Mouse (Mus musculus) ovary, postnatal 14 days (tissue): ENCODE measurements around the gene Atxn7l3.
"Not testable (repeated sequence)": the region's sequence is repeated elsewhere in the genome, so short reads cannot be mapped to it uniquely, and the experiment has no call there.

ENCODE experiments used
- DNase-seq: peaks from one replicate; pipeline ENCODE4 v3.0.0; 2022; ENCODE audit warnings: low spot score

The Atxn7l3 gene

GRCm38 (mm10) chr11:102294887-102295597 lies 1.4 kb downstream of the Atxn7l3 start:
- DNase-seq: no peak

GRCm38 (mm10) chr11:102294416-102294815 lies 2.0 kb downstream of the Atxn7l3 start:
- DNase-seq: no peak

DNA sequence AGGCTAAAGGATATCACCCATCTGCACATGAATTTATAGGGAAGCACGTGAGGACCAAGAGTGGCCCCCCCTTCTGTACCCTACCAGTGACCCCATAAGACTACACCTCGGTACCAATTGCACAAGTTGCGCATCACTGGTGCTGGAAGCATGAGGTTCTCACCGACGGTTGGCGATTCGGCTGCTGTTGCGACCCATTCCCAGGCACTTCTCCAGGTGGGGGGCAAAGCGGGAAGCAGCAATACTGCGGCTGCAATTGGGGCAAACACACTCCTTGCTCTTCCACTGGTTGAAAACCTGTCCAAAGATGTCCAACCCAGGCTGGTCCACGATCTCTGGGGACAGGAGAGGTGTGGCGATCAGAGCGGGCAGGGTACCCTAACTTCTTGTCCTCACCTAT lies 2.5 kb downstream of the Atxn7l3 start:
- DNase-seq: no peak

DNA sequence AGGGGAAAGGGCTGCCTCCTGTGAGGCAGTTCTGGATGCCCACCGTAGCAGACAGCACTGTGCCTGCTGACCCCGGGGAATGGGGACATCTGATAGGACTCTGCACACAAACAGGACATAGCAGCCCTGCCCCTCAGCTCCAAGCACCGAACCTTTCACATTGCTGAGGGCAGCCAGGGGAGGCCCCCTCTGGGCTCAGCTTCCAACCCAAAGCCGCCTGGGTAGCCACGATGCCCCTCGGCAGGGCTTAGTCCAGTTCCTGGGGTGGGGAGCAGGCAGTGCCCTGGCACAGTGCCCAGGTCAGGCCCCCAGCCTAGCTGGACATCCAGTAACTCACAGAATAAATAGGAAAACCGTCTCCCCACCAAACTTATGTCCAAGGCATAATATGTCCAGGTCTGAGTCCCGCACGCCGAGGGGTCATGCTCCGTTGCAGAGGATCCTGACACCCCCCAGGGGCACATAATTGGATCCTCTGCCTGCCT lies 5.3 kb downstream of the Atxn7l3 start:
- no peak for DNase-seq

DNA sequence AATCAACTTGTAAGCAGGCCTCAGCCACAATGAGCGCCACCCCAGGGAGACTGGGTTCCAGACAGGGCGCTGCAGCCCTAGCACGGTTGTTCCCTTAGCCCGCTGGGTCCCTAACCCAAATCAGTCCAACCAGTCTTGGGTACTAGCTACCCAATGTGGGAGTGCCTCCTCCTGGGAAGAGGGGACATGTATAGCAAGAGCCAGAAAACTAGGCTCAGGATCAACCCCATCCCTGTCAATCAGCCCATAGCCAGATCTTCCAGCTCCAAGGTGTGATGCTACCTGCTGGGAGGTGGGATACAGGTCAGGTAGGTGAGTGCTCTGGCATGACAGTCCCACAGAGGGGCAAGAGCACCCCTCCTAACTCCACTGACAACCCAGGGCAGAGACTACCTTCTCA lies 6.3 kb downstream of the Atxn7l3 start:
- DNase-seq: no peak

DNA sequence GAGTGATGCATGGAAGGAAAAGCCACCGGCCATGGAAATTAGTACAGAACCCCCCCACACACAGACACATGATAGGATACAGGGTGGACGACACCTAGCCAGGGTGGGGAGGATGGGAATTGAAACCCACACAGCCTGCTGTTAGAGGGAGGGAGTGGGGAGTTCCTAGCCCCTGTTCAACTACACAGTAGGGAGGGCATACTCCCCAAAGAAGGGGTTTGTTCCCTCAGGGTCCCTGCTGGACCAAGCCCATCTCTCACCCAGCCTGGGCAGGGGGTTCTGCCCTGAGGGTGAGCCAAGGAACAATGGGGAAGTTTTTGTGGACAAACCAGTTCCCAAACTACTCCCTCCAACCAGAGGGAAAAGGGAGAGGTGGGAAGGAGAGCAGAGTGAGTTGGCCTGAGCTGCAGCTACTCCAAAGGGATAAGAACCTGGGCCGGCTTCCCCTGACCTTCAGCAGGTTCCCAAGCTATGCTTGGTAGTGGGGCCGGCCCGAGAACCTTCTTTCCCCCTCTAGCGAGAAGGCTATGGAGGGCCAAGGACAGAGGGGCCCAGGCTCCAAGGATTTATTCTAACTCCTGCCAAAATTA lies 6.8 kb downstream of the Atxn7l3 start:
- DNase-seq: no peak

- no peak for DNase-seq
Observed at GRCm38 (mm10) chr11:102288913-102289312, 7.5 kb downstream of the Atxn7l3 start.

- DNase-seq: no peak
Observed at GRCm38 (mm10) chr11:102288027-102288804, 8.2 kb downstream of the Atxn7l3 start.

DNA sequence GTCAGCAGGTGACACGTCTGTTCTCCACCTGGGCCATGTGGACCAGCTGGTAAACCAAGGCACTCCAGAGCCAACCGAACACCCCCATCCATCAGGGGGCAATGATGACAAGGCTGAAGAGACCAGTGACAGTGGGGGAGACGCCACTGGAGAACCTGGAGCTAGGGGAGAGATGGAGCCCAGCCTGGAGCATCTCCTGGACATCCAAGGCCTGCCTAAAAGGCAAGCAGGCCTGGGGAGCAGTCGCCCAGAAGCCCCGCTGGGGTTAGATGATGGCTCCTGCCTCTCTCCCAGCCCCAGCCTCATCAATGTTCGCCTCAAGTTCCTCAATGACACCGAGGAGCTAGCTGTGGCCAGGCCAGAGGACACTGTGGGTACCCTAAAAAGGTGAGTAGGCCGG lies 8.9 kb downstream of the Atxn7l3 start:
- no peak for DNase-seq

- no peak for DNase-seq
Observed at GRCm38 (mm10) chr11:102285095-102285834, 11.2 kb downstream of the Atxn7l3 start.

DNA sequence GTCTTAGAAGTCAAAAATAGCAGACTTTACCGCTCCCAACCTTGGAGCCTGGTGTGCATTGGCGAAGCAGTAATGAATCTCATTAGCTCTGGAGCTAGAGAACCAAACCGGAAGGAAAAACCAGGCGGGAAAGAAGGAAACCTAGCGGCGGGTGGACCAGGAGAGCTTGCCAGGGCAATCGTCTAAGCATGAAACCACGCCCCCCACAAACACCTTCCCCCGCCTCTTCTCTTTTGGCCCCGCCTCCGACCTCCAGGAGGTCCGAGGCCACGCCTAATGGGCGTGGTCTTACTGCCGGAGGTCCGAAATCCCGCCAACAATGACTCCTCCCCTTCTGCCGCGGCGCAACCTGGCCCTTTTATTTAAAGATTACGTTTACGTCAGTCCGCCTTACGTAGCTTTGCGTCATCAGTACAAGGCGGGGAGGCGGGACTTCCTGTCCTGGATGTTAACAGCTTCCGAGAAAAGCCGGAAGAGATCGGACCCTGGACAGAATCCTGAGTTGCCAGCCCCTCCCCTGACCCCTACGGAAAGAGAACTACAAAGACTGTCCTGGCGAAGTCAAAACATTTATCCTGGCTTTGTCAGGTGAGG lies 11.8 kb downstream of the Atxn7l3 start, which contains the start of gene Tmub2:
Tmub2 (plus strand) TSS at position 431 of the 594 bp plus-strand sequence.
- DNase-seq: peak; percentile 90

GRCm38 (mm10) chr11:102283922-102284321 lies 12.5 kb downstream of the Atxn7l3 start:
- DNase-seq: no peak

- DNase-seq: not testable (repeated sequence)
Observed at GRCm38 (mm10) chr11:102280267-102280666, 16.2 kb downstream of the Atxn7l3 start.

- no peak for DNase-seq
Observed at GRCm38 (mm10) chr11:102279595-102279994, 16.8 kb downstream of the Atxn7l3 start.

GRCm38 (mm10) chr11:102277754-102278153 lies 18.7 kb downstream of the Atxn7l3 start:
- DNase-seq: no peak

GRCm38 (mm10) chr11:102276411-102276915 lies 20.0 kb downstream of the Atxn7l3 start:
- no peak for DNase-seq

DNA sequence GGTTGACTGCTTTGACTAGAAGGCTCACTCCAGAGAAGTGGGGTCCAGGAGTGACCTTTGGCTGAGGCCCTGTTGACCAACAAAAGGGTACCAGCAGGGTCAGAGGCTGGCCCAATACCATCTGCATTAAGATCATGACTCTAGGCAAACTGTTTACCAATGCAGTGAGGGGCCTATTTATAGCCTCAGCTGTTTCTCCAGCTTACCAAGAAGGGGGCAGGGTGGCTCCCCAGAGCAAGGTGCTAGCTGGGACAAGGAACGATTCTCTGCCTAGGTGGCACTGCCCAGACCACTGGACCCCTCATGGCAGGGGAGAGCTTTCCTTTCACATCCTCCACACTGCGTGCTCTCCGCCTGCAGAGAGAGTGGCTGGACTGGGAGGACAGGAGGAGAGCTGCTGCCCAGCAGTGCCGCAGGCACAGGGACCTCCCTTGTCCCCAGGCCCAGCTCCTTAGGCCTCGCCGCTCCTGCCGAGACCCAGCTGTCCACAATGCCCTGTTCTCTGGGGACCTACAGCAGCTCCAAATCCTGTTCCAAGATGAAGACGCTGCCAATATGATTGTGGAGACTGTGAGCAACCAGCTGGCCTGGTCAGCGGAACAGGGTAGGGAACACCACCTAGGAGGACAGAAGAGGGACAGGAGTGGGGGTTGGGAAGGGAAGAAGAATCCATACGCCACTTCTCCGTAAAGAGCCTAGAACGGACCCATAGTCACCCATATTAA lies 27.7 kb downstream of the Atxn7l3 start, which contains the start of gene Asb16:
Asb16 (plus strand) TSS at position 224 of the 725 bp plus-strand sequence.
- no peak for DNase-seq

GRCm38 (mm10) chr11:102267480-102267879 lies 29.0 kb downstream of the Atxn7l3 start:
- DNase-seq: peak; percentile 61

GRCm38 (mm10) chr11:102266631-102267355 lies 29.6 kb downstream of the Atxn7l3 start:
- no peak for DNase-seq

GRCm38 (mm10) chr11:102265816-102266215 lies 30.6 kb downstream of the Atxn7l3 start:
- no peak for DNase-seq
